Mouse (Mus musculus) ES-E14 (cell line): ENCODE measurements around the gene Prph2. TPM values are rescaled to one million over a fixed set of nuclear protein-coding genes. Genes with fewer than 3 reads are reported as not detected.

ENCODE experiments used
- DNase-seq: peaks from one replicate; pipeline ENCODE4 v3.0.0-alpha.2; 2013; ENCODE audit warnings: low read depth, low spot score
- H3K27ac ChIP-seq: 2 replicates; pipeline ENCODE4 v1.5.1; 2012; ENCODE audit warnings: low read depth, mild to moderate bottlenecking, low read length, moderate library complexity, mixed read lengths; ENCODE audit not compliant: poor library complexity, insufficient read depth, severe bottlenecking
- H3K36me3 ChIP-seq: 2 replicates; pipeline ENCODE4 v1.6.1; 2012; ENCODE audit warnings: mild to moderate bottlenecking, low read length, moderate library complexity, mixed read lengths; ENCODE audit not compliant: control insufficient read depth, poor library complexity, insufficient read depth, severe bottlenecking
- H3K4me1 ChIP-seq, 2 experiments: fragments of 150-350 bp in 1 of 2; sonication (generic) in 1 of 2; 2 replicates each; pipeline ENCODE4 v1.6.1; 2012; ENCODE audit warnings: low read length in 2 of 2, mild to moderate bottlenecking in 1 of 2, mixed read lengths in 1 of 2; ENCODE audit not compliant: control insufficient read depth in 2 of 2, insufficient read depth in 2 of 2, poor library complexity in 1 of 2
- H3K4me3 ChIP-seq, 2 experiments: fragments of 150-350 bp in 1 of 2; sonication (generic) in 1 of 2; 2 replicates each; pipeline ENCODE4 v1.5.1; 2012; ENCODE audit warnings: low read length in 2 of 2, low read depth in 1 of 2, mild to moderate bottlenecking in 1 of 2, mixed read lengths in 1 of 2; ENCODE audit not compliant: insufficient read depth in 1 of 2, poor library complexity in 1 of 2, severe bottlenecking in 1 of 2
- H3K9ac ChIP-seq: 2 replicates; pipeline ENCODE4 v1.6.1; 2012; ENCODE audit warnings: low read depth, mild to moderate bottlenecking, low read length, mixed read lengths; ENCODE audit not compliant: poor library complexity, insufficient read depth, severe bottlenecking
- H3K9me3 ChIP-seq: fragments of 150-350 bp; sonication (generic); 2 replicates; pipeline ENCODE4 v1.6.1; 2012; ENCODE audit warnings: low read depth, mild to moderate bottlenecking, low read length; ENCODE audit not compliant: control insufficient read depth, insufficient read depth
- CHD2 ChIP-seq: IDR thresholded peaks from 2 replicates; pipeline ENCODE4 v1.6.1; 2014; ENCODE audit warnings: mild to moderate bottlenecking, low read depth, low read length, inconsistent platforms
- HCFC1 ChIP-seq: IDR thresholded peaks from 2 replicates; pipeline ENCODE4 v1.6.1; 2012; ENCODE audit warnings: low read length, inconsistent platforms, borderline replicate concordance; ENCODE audit not compliant: insufficient read depth
- MAFK ChIP-seq: IDR thresholded peaks from 2 replicates; pipeline ENCODE4 v1.6.1; 2014; ENCODE audit warnings: mild to moderate bottlenecking, low read depth, low read length, inconsistent platforms; ENCODE audit not compliant: insufficient read depth
- ZC3H11A ChIP-seq: IDR thresholded peaks from 2 replicates; pipeline ENCODE4 v1.6.1; 2012; ENCODE audit warnings: low read depth, mild to moderate bottlenecking, inconsistent platforms, low read length, borderline replicate concordance
- ZNF384 ChIP-seq: IDR thresholded peaks from 2 replicates; pipeline ENCODE4 v1.6.1; 2012; ENCODE audit warnings: low read depth, low read length, inconsistent platforms
- in situ Hi-C, 2 experiments: fragments of 600-800 bp; cut with MboI; formaldehyde crosslinking; loops; one replicate each; pipeline ENCODE4 v1.15.1; 2025; ENCODE audit warnings: low sequenced_read_pairs in 2 of 2, inconsistent platforms in 1 of 2; ENCODE audit not compliant: unreplicated experiment in 2 of 2
- total RNA-seq: library from RNA; depleted of rRNA; stranded (reverse); fragments of 300-350 nt; gene quantifications from 2 replicates; pipeline ENCODE4 v1.2.3, GENCODE M21; 2012

The Prph2 gene
- total RNA-seq, 1 experiment, result 0.18 TPM

GRCm38 (mm10) chr17:46929277-46929676, 19.0 kb downstream of the Prph2 start:
- Histone ChIP-seq H3K4me1 (peaks cover 12 to 22% of the 10 kb centered on the region in 2 experiments), H3K9ac (0 out of 2 replicates have a peak overlapping the region, but pooled peaks have one; percentile 8), H3K4me3 (no peak overlapping the region), H3K27ac (peak overlapping the region; percentile 7; the same call in 1 of the 2 replicates), H3K9me3 (no peaks in the 10 kb centered on the region), H3K36me3 (peaks cover 29% of the 10 kb centered on the region)
- no peak for DNase-seq
- TF ChIP-seq MAFK, result no peak
- no peak for TF ChIP-seq HCFC1
- TF ChIP-seq CHD2, result no peak
- no peak for TF ChIP-seq ZNF384
- no peak for TF ChIP-seq ZC3H11A
- in situ Hi-C loops, result no loop called here

GRCm38 (mm10) chr17:46929897-46930296, 19.6 kb downstream of the Prph2 start:
- Histone ChIP-seq H3K9me3 (no peaks in the 10 kb centered on the region), H3K27ac (no peak overlapping the region; the same call in 1 of the 2 replicates), H3K4me3 (no peak overlapping the region), H3K36me3 (peaks cover 34% of the 10 kb centered on the region), H3K4me1 (peaks cover 12 to 22% of the 10 kb centered on the region in 2 experiments), H3K9ac (no peak overlapping the region)
- DNase-seq, result no peak
- in situ Hi-C loops, result no loop called here
- TF ChIP-seq HCFC1 (no peak), ZNF384 (no peak), ZC3H11A (no peak), CHD2 (no peak), MAFK (no peak)

DNA sequence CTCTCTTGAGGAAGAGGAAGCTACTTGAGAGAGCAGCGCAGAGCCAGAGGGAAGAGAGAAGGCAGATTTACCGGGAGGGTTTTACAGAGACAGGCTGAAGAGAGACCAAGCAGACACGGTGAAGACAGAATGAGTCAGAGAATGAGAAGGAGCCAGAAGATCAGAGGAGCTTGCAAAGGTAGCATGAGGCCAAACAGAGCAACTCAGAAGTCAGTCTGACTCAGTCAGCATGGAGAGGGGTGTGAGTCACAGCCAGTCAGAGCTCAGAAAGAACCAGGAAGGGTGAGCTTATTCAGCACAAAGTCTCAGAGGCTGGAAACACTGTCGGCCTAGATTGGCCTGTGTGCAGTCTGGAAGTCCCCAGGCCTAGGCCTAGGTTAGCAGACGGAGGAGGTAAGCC, 22.7 kb downstream of the Prph2 start:
- in situ Hi-C loops, result no loop called here
- Histone ChIP-seq H3K36me3 (peaks cover 38% of the 10 kb centered on the region), H3K9ac (no peak overlapping the region), H3K4me1 (peaks cover 5 to 15% of the 10 kb centered on the region in 2 experiments), H3K27ac (no peak overlapping the region), H3K4me3 (no peak overlapping the region), H3K9me3 (no peaks in the 10 kb centered on the region)
- no peak for DNase-seq
- TF ChIP-seq HCFC1 (no peak), ZNF384 (no peak)

DNA sequence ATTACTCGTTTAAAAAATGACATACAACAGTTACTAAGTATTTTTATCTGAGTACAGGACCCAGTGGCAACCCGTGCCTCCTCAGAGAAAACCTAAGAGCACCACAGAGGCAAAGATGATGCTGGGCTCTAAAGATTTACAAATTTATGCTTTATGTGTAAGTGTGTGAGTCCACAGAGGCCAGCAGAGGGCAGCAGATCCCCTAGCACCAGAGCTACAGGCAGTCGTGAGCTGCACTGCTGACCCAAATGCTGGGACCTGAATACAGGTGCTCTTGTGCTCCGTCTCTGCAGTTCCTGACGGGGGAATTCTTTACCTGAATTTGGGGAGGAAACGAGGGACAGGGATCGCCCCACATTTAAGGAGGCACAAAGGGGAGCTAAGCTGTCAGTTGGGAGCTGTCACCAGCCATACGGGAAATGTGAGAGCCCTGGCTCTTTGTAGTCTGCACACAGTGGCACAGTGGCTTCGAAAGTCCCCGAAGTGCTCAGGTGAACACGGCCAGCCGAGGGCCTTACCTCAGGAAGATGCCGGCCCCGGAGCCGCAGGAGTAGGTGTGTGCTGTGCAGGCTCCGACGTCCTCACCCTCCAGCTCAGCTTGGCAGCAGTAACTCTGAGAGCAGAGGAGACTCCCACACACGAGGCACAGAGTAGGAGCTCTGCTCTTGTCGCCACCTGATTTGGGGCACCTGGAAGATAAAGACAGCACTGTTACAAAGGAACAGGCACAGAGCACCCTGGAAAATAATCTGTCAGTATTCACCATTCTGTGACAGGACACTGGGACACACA, 23.5 kb downstream of the Prph2 start:
- no peak overlapping the region for H3K4me3 ChIP-seq
- no peak for TF ChIP-seq HCFC1
- no peak for TF ChIP-seq CHD2
- TF ChIP-seq ZNF384, result no peak
- no peak for TF ChIP-seq ZC3H11A
- TF ChIP-seq MAFK, result no peak

GRCm38 (mm10) chr17:46940461-46940860, 30.2 kb downstream of the Prph2 start:
- Histone ChIP-seq H3K9me3 (no peaks in the 10 kb centered on the region), H3K9ac (no peak overlapping the region), H3K27ac (no peak overlapping the region), H3K36me3 (peaks cover 25% of the 10 kb centered on the region), H3K4me1 (peaks cover 3 to 4% of the 10 kb centered on the region in 2 experiments; a peak in 2 of 4 replicates), H3K4me3 (no peak overlapping the region)
- in situ Hi-C loops, result no loop called here
- TF ChIP-seq ZNF384 (no peak), CHD2 (no peak), MAFK (no peak), ZC3H11A (no peak), HCFC1 (no peak)
- no peak for DNase-seq

More for the DNA sequence above, 23.5 kb downstream of the Prph2 start:
- in situ Hi-C loops, result no loop called here
- Histone ChIP-seq H3K9me3 (no peaks in the 10 kb centered on the region), H3K27ac (no peak overlapping the region), H3K36me3 (peaks cover 44% of the 10 kb centered on the region), H3K9ac (no peak overlapping the region), H3K4me1 (peaks cover 4 to 12% of the 10 kb centered on the region in 2 experiments; a peak in 2 of 4 replicates)
- peak; percentile 53 for DNase-seq
